In the genomic region with DNA sequence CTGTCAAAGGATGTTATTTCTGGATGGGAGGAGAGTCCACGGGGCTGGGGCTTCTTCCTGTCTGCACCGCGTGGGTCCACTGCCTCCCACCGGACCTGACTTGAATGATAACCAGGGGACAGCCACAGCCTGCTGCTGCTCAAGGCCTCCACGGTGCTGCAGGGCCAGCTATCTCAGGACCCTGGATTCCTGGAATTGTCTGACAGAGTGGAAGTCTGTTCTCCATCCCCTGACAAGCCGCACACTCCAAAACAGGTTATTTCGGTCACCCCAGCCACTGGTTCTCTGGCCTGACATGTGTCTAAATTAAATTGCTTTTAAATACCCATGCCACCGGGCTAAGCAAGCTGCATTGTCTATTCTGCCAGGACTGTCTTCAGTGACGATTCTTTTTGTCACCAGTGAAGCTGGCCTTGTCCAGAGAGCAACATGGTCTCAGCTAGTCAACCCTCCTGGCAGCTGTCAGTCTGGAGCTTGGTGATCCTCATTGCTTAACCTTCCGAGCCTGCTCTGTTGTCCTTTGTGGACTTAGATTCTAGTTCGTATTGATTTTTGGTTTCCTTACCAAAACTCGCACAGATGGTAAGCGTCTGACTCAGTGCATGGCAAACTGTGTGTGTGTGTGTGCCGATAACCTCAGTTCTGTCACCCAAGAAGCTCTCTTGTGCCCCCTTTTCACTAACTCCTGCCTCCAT, we compare ENCODE assay signal across 13 mouse cellular contexts. TPM values are rescaled to one million over a fixed set of nuclear protein-coding genes. Genes with fewer than 3 reads are reported as not detected.
DNase-seq lines count a peak whose midpoint lies in the region; ATAC-seq and TF ChIP-seq lines count a peak whose summit lies in the region.
"Had no signal": no experiment of that assay in that cellular context is flagged by ENCODE, and none has a peak within 500 bp of the region (broad histone marks: within the 10 kb centered on the region; RNA-seq: fewer than 3 reads in every experiment).

No protein-coding gene starts in this region.

- no peak overlapping the region for H3K4me3 ChIP-seq in lung, embryonic 14.5 days (ENCODE audit: low read depth, low read length)
- no peak overlapping the region for H3K4me3 ChIP-seq in lung, adult 2 months (replicated peaks; ENCODE audit: extremely low read depth, low read depth, low read length)
- H3K4me3 ChIP-seq in heart, embryonic 14.5 days (ENCODE audit: control insufficient read depth in 1 of 2, insufficient read depth in 1 of 2, low read depth in 1 of 2, low read length in 2 of 2): peak overlapping the region; percentile 2 to 8; a peak in 2 of 4 replicates
- H3K4me3 ChIP-seq in midbrain, embryonic 12.5 days: no peak overlapping the region

- peak; percentile 19 for DNase-seq in embryo, embryonic 10.5 days (ENCODE audit: low spot score)
- DNase-seq in embryo, embryonic 10 days (ENCODE audit: low spot score): no peak
- no peak for DNase-seq in lung, embryonic 14.5 days
- no peak for DNase-seq in lung, adult 2 months
- DNase-seq in frontal cortex, postnatal 25 days (ENCODE audit: low spot score in 2 of 2): no peak
- no peak for DNase-seq in right cerebral cortex, postnatal 36 days (ENCODE audit: low spot score in 2 of 2)
- DNase-seq: cerebellum, postnatal 14 days; forebrain, postnatal 0 days; gastrocnemius, postnatal 36 days; lung, postnatal 36 days had no signal

- peaks cover 25% of the 10 kb centered on the region for H3K27me3 ChIP-seq in lung, embryonic 14.5 days (ENCODE audit: insufficient read depth, low read length)
- H3K27me3 ChIP-seq in heart, embryonic 14.5 days (ENCODE audit: control insufficient read depth, insufficient read depth, low read length): no peaks in the 10 kb centered on the region
- H3K27me3 ChIP-seq in midbrain, embryonic 12.5 days: peaks cover 50% of the 10 kb centered on the region

- H3K9ac ChIP-seq in lung, embryonic 14.5 days: no peak overlapping the region
- peak overlapping the region; percentile 59 for H3K9ac ChIP-seq in heart, embryonic 14.5 days (ENCODE audit: low read length)
- H3K9ac ChIP-seq in midbrain, embryonic 12.5 days (replicated peaks): no peak overlapping the region
- H3K9ac ChIP-seq: forebrain, postnatal 0 days had no signal

- 45% methylated on average over 14 of the region's 14 CpGs for WGBS in lung, embryonic 14.5 days
- 68% methylated on average over 14 of the region's 14 CpGs for WGBS in lung, adult 2 months
- 14% methylated on average over 14 of the region's 14 CpGs for WGBS in heart, embryonic 14.5 days
- 58% methylated on average over 14 of the region's 14 CpGs for WGBS in midbrain, embryonic 12.5 days

- no peak overlapping the region; the same call in 1 of the 2 replicates for H3K27ac ChIP-seq in lung, embryonic 14.5 days (ENCODE audit: low read depth)
- peak overlapping the region; percentile 95 to 96 for H3K27ac ChIP-seq in heart, embryonic 14.5 days (replicated peaks in 1 of 2; ENCODE audit: control insufficient read depth in 1 of 2, insufficient read depth in 1 of 2, low read depth in 2 of 2, low read length in 2 of 2)
- H3K27ac ChIP-seq in midbrain, embryonic 12.5 days (replicated peaks): 0 out of 2 replicates have a peak overlapping the region, but pooled peaks have one; percentile 52

- no peak for TF ChIP-seq POLR2A in lung, adult 2 months (IDR thresholded peaks at IDR 0.05; ENCODE audit: borderline replicate concordance, extremely low read depth, low read depth, low read length)

- H3K9me3 ChIP-seq in lung, embryonic 14.5 days (ENCODE audit: low read depth, low read length): no peaks in the 10 kb centered on the region
- no peaks in the 10 kb centered on the region for H3K9me3 ChIP-seq in heart, embryonic 14.5 days (ENCODE audit: control insufficient read depth, low read length)
- H3K9me3 ChIP-seq in midbrain, embryonic 12.5 days: no peaks in the 10 kb centered on the region

- H3K4me1 ChIP-seq in lung, embryonic 14.5 days (ENCODE audit: insufficient read depth): no peaks in the 10 kb centered on the region; the same call in 1 of the 2 replicates
- peaks cover 7% of the 10 kb centered on the region for H3K4me1 ChIP-seq in lung, adult 2 months (ENCODE audit: control insufficient read depth, insufficient read depth, low read length)
- H3K4me1 ChIP-seq in heart, embryonic 14.5 days (ENCODE audit: control insufficient read depth in 2 of 2, insufficient read depth in 2 of 2, low read length in 2 of 2): peaks cover 41 to 61% of the 10 kb centered on the region in 2 experiments
- peaks cover 23% of the 10 kb centered on the region for H3K4me1 ChIP-seq in midbrain, embryonic 12.5 days

- TF ChIP-seq CTCF in lung, embryonic 14.5 days (IDR thresholded peaks at IDR 0.05; ENCODE audit: low read depth): no peak
- no peak for TF ChIP-seq CTCF in lung, adult 2 months (IDR thresholded peaks at IDR 0.05; ENCODE audit: insufficient read depth, low read length)

- no peaks in the 10 kb centered on the region for H3K36me3 ChIP-seq in lung, embryonic 14.5 days (ENCODE audit: insufficient read depth)
- H3K36me3 ChIP-seq in heart, embryonic 14.5 days (ENCODE audit: control insufficient read depth, insufficient read depth, low read length): no peaks in the 10 kb centered on the region
- H3K36me3 ChIP-seq in midbrain, embryonic 12.5 days: no peaks in the 10 kb centered on the region

- no peak overlapping the region for H3K4me2 ChIP-seq in lung, embryonic 14.5 days
- H3K4me2 ChIP-seq in heart, embryonic 14.5 days (ENCODE audit: low read length): peak overlapping the region; percentile 71
- H3K4me2 ChIP-seq in midbrain, embryonic 12.5 days (replicated peaks): no peak overlapping the region

- 0 out of 2 replicates have a peak, but pooled peaks have one; percentile 16 for ATAC-seq in lung, embryonic 14.5 days (ENCODE audit: insufficient read depth)
- ATAC-seq in heart, embryonic 14.5 days (ENCODE audit: insufficient number of reproducible peaks, insufficient read depth, low FRiP score, low read depth): peak; percentile 82
- no peak for ATAC-seq in midbrain, embryonic 12.5 days (ENCODE audit: low FRiP score, low read depth)
- ATAC-seq: forebrain, postnatal 0 days; intestine, postnatal 0 days had no signal

RNA-seq across cellular contexts. Expression of a gene that starts 2.9 kb away (rescaled TPM):
- 12.1 and 14.2 TPM in 2 replicates for polyA plus RNA-seq in lung, embryonic 14.5 days (2014; fragmentation: Nextera tagmentation; extraction: Ambion mirVana)
- polyA plus RNA-seq in lung, adult 2 months (2012; rRNA removed): 21.8 and 25.1 TPM in 2 replicates
- 34.9 and 37.2 TPM in 2 replicates for polyA plus RNA-seq in heart, embryonic 14.5 days (2014; fragmentation: Nextera tagmentation; extraction: Ambion mirVana)
- polyA plus RNA-seq in midbrain, embryonic 12.5 days (2016; fragmentation: Nextera tagmentation; extraction: Ambion mirVana): 1.9 TPM in 2 replicates

RNA-seq across cellular contexts. Expression of a gene that starts 13.1 kb away (rescaled TPM):
- polyA plus RNA-seq in lung, embryonic 14.5 days (2014; fragmentation: Nextera tagmentation; extraction: Ambion mirVana): 13.8 and 15.1 TPM in 2 replicates
- 9.0 and 12.6 TPM in 2 replicates for polyA plus RNA-seq in lung, adult 2 months (2012; rRNA removed)
- 17.6 and 17.8 TPM in 2 replicates for polyA plus RNA-seq in heart, embryonic 14.5 days (2014; fragmentation: Nextera tagmentation; extraction: Ambion mirVana)
- 63.2 and 65.9 TPM in 2 replicates for polyA plus RNA-seq in midbrain, embryonic 12.5 days (2016; fragmentation: Nextera tagmentation; extraction: Ambion mirVana)

RNA-seq across cellular contexts. Expression of a gene that starts 39.6 kb away (rescaled TPM):
- polyA plus RNA-seq in lung, embryonic 14.5 days (2014; fragmentation: Nextera tagmentation; extraction: Ambion mirVana): 76.9 and 83.9 TPM in 2 replicates
- 396 and 550 TPM in 2 replicates for polyA plus RNA-seq in lung, adult 2 months (2012; rRNA removed)
- polyA plus RNA-seq in heart, embryonic 14.5 days (2014; fragmentation: Nextera tagmentation; extraction: Ambion mirVana): 191 TPM in 2 replicates
- 13.5 and 22.0 TPM in 2 replicates for polyA plus RNA-seq in midbrain, embryonic 12.5 days (2016; fragmentation: Nextera tagmentation; extraction: Ambion mirVana)

RNA-seq across cellular contexts. Expression of a gene that starts 39.8 kb away (rescaled TPM):
- 38.8 and 43.1 TPM in 2 replicates for polyA plus RNA-seq in lung, embryonic 14.5 days (2014; fragmentation: Nextera tagmentation; extraction: Ambion mirVana)
- 17.4 and 17.9 TPM in 2 replicates for polyA plus RNA-seq in lung, adult 2 months (2012; rRNA removed)
- 33.0 and 33.4 TPM in 2 replicates for polyA plus RNA-seq in heart, embryonic 14.5 days (2014; fragmentation: Nextera tagmentation; extraction: Ambion mirVana)
- 40.6 and 45.3 TPM in 2 replicates for polyA plus RNA-seq in midbrain, embryonic 12.5 days (2016; fragmentation: Nextera tagmentation; extraction: Ambion mirVana)

RNA-seq across cellular contexts. Expression of a gene that starts 59.4 kb away (rescaled TPM):
- polyA plus RNA-seq in lung, embryonic 14.5 days (2014; fragmentation: Nextera tagmentation; extraction: Ambion mirVana): 62.3 and 63.8 TPM in 2 replicates
- polyA plus RNA-seq in lung, adult 2 months (2012; rRNA removed): 61.4 and 85.2 TPM in 2 replicates
- 53.0 and 53.3 TPM in 2 replicates for polyA plus RNA-seq in heart, embryonic 14.5 days (2014; fragmentation: Nextera tagmentation; extraction: Ambion mirVana)
- polyA plus RNA-seq in midbrain, embryonic 12.5 days (2016; fragmentation: Nextera tagmentation; extraction: Ambion mirVana): 43.1 and 43.6 TPM in 2 replicates

Comparison
In these comparisons a context has a peak if more than half of its experiments do, and no peak if none do; other contexts are left out.
1. H3K4me3 ChIP-seq: peak in heart, embryonic 14.5 days (2 of 2); none in lung, embryonic 14.5 days (single experiment), lung, adult 2 months (single experiment) and midbrain, embryonic 12.5 days (single experiment).